Mouse (Mus musculus): ENCODE measurements around the gene Nfkbil1. TPM values are rescaled to one million over a fixed set of nuclear protein-coding genes. Genes with fewer than 3 reads are reported as not detected.
A peak's percentile ranks its signal among the peaks of the same experiment; 100 is the strongest.

Nfkbil1 gene
- 0.84 and 1.1 TPM in 2 replicates for total RNA-seq (2015; ENCODE audit: low replicate concordance)
- total RNA-seq (2017; ENCODE audit: low replicate concordance): 3.0 TPM in 1 of 2 replicates, not detected in the other

DNA sequence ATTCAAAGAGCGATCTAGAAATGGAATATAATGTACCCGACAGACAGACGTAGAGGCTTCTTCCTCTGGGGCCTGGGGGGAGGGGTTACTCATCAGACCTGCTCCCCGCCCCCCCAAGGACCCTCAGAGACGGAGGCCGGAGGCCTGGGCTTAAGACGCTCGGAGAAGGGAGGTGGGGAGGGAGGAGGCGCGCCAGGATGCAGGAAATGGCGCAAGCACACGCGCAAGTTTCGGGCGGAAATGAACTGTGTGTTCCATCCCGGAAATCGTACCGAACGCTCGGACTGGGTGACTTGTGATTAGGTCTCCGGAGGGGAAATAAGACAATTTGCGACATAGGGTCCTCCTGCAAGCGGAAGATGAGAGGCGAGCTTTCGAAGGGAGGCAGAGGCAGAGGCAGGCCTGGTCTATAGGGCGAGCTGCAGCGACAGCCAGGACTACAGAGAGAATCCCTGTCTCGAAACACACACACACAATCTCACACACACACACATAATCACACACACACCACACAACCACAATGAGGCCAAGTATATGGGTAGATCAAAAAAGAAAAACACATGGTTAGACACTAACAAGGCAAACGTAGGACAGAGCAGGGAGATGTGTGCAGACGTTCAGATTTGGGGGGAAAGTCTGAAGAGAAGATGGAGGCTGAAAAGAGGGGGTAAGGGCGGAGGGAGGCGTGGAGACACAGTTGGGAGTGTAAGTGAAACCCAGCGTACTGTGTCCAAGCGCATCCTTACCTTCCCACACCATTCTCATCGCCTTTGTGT lies at the start of gene Nfkbil1:
Nfkbil1 (minus strand) TSS at position 179 of the 776 bp plus-strand sequence.
- ATAC-seq (replicated peaks; ENCODE audit: low FRiP score, poor library complexity, severe bottlenecking): peak; percentile 70

GRCm38 (mm10) chr17:35280276-35280675 lies 44.7 kb upstream of the Nfkbil1 start:
- no peak for ATAC-seq (replicated peaks; ENCODE audit: low FRiP score, poor library complexity, severe bottlenecking)

GRCm38 (mm10) chr17:35278957-35279688 lies 43.5 kb upstream of the Nfkbil1 start:
- ATAC-seq (replicated peaks; ENCODE audit: low FRiP score, poor library complexity, severe bottlenecking): no peak

- ATAC-seq (replicated peaks; ENCODE audit: low FRiP score, poor library complexity, severe bottlenecking): no peak
Measured at GRCm38 (mm10) chr17:35278049-35278448, 42.5 kb upstream of the Nfkbil1 start.

DNA sequence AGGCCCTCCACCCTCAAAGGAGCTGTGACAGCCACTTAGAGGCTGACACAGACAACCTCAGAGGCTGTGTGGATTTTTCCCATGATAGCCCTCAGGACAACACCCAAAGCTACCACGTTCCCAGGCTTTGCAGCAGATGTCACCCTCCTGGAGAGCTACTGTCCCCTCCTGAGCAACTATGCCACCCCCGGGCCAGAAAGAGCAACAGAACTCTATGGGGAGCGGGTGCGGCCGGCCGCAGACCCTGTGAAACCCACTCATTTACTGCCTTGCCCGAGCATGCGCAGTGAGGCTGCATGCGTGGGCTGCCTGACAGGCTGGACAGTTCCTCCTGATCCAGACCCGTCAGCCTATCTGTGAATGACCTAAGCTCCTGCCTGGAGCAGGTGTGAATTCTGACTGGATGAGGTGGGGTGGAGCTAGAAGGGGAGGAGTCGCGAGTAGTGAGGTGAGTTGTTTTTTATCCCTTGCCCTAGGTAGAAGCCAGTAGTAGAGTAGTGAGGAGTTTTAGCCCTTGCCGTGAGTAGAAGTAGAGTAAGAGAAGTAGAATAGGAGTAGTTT lies 40.8 kb upstream of the Nfkbil1 start:
- no peak for ATAC-seq (replicated peaks; ENCODE audit: low FRiP score, poor library complexity, severe bottlenecking)

GRCm38 (mm10) chr17:35274770-35275169 lies 39.2 kb upstream of the Nfkbil1 start:
- ATAC-seq (replicated peaks; ENCODE audit: low FRiP score, poor library complexity, severe bottlenecking): peak; percentile 88

GRCm38 (mm10) chr17:35272249-35272648 lies 36.7 kb upstream of the Nfkbil1 start:
- no peak for ATAC-seq (replicated peaks; ENCODE audit: low FRiP score, poor library complexity, severe bottlenecking)

DNA sequence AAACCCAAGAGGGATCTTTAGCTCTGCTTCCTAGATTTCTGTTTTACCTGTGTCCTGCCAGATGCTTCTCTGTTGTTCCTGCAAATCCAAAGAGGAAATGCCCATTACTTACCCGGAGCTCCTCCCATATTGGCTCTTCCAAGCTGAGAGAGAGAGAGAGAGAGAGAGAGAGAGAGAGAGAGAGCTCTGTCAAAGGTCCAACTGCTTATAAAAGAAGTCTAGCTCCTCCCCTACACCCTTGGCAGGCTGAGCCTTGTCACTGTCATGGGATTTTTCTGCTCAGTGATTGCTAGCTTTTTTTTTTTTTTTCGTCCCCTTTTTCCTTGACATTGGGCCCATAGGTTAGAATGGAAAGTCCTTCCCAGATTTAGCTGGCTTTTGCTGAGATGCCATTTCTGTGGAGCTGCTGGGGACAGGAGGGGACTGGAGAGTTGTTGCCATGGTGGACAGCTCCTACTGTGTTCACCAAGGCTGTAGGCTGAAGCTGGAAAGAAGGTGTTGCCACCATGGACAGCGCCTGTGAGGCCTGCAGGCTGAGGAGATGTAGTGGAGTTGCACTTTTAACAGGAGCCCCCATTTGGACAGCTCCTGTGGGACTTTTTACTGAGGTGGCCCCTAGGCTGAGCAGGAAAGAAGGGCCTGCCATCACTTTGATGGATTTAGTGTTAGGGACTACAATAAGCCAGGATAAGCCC lies 34.2 kb upstream of the Nfkbil1 start:
- ATAC-seq (replicated peaks; ENCODE audit: low FRiP score, poor library complexity, severe bottlenecking): no peak

GRCm38 (mm10) chr17:35267399-35268086 lies 32.0 kb upstream of the Nfkbil1 start:
- no peak for ATAC-seq (replicated peaks; ENCODE audit: low FRiP score, poor library complexity, severe bottlenecking)

DNA sequence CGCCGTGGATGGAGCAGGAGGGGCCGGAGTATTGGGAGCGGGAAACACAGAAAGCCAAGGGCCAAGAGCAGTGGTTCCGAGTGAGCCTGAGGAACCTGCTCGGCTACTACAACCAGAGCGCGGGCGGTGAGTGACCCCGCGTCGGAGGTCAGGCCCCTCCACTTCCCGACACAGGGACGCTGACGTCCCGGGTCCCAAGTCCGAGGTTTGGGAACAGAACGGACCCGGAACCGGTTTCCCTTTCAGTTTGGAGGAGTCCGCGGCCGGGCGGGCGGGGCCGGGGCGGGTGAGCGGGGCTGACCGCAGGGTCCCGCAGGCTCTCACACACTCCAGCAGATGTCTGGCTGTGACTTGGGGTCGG lies 27.9 kb upstream of the Nfkbil1 start:
- ATAC-seq (replicated peaks; ENCODE audit: low FRiP score, poor library complexity, severe bottlenecking): no peak; the same call in 1 of the 2 replicates

DNA sequence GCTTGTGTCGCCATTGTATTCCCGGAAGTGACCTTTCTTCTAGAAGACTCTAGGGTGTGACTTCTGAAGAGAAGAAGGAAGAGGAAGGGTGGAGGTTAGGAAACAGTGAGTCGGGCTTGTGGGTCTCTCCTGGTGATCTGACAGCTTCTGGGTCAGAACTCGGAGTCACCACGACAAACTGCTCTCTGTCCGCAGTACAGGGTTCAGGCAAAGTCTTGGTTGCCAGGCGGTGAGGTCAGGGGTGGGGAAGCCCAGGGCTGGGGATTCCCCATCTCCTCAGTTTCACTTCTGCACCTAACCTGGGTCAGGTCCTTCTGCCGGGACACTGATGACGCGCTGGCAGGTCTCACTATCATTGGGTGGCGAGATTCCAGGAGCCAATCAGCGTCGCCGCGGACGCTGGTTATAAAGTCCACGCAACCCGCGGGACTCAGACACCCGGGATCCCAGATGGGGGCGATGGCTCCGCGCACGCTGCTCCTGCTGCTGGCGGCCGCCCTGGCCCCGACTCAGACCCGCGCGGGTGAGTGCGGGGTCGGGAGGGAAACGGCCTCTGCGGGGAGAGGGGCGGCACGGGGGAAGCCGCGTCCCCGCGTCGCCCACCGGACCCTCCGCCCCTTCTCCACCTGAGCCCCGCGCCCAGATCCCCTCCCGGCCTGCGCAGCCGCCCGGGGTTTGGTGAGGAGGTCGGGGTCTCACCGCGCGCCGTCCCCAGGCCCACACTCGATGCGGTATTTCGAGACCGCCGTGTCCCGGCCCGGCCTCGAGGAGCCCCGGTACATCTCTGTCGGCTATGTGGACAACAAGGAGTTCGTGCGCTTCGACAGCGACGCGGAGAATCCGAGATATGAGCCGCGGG lies 27.3 kb upstream of the Nfkbil1 start, which contains the start of gene H2-D1:
H2-D1 (plus strand) TSS at position 67 of the 859 bp plus-strand sequence.
- ATAC-seq (replicated peaks; ENCODE audit: low FRiP score, poor library complexity, severe bottlenecking): peak; percentile 94

DNA sequence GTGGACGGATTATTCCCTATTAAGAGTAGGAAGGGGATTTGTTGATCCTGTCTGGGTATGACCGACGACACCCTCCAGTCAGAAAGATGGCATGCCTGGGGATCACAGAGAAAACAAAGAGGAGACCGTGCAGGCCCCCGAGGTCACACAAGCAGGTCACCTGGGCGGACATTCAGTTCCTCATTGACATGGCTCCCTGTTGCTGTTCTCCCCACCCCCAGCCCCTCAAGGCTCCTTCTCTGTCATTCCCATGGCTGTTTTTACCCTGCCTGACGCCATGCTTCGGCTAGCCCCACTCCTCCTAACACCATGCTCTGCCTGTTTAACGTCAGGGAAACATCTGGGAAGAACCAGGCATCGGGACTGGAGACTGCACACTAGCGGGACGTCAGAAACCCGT lies 26.1 kb upstream of the Nfkbil1 start:
- no peak for ATAC-seq (replicated peaks; ENCODE audit: low FRiP score, poor library complexity, severe bottlenecking)

GRCm38 (mm10) chr17:35259621-35260020 lies 24.0 kb upstream of the Nfkbil1 start:
- no peak for ATAC-seq (replicated peaks; ENCODE audit: low FRiP score, poor library complexity, severe bottlenecking)

DNA sequence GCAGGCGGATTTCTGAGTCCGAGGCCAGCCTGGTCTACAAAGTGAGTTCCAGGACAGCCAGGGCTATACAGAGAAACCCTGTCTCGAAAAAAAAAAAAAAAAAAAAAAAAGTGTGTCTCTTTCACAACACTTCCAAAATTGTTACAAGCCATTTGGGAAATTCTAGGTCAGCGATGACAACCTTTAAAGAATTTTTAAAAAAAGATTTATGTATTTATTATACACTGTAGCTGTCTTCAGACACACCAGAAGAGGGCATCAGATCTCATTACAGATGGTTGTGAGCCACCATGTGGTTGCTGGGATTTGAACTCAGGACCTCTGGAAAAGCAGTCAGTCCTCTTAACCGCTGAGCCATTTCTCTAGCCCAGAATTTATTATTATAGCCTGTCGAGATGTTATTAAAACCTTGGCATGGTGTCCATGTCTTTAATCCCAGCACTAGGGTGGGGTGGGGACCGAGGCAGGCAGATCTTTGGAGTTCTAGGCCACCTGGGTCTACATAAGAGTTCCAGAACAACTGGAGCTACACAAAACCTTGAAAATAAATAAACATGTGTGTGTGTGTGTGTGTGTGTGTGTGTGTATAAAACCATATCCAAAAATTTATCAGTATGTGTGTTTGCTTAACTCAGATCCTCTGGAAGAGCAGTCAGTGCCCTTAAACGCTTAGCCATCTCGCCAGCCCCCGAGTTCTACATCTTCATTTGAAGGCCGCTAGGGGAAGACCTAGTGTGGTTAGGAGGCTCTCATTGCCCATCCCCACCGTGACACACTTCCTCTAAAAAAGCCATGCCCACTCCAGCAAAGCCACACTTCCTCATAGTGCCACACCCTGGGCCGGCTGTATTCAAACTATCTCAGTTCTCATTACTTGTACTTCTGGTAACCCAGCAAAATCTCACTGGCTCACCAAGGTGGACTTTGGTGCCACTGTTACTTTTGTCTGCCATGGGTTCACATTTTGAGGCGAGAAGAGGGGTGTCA lies 23.2 kb upstream of the Nfkbil1 start:
- no peak for ATAC-seq (replicated peaks; ENCODE audit: low FRiP score, poor library complexity, severe bottlenecking)

- peak; percentile 76 for ATAC-seq (replicated peaks; ENCODE audit: low FRiP score, poor library complexity, severe bottlenecking)
Measured at GRCm38 (mm10) chr17:35257824-35258491, 22.4 kb upstream of the Nfkbil1 start.

DNA sequence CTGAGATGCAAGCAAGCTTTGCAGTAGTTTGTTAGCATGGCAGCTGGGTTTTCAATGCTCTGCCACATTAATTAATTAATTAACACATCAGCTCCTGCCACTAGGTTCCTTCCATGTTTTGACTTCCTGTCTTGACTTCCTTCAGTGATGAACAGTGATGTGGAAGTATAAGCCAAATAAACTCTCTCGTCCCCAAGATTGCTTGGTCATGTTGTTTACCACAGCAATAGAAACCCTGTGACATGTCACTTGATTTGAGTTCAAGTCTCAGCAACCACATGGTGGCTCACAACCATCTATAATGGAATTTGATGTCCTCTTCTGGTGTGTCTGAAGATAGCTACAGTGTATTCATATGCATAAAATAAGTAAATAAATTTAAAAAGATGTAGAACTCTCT lies 21.8 kb upstream of the Nfkbil1 start:
- ATAC-seq (replicated peaks; ENCODE audit: low FRiP score, poor library complexity, severe bottlenecking): no peak

- no peak for ATAC-seq (replicated peaks; ENCODE audit: low FRiP score, poor library complexity, severe bottlenecking)
Measured at GRCm38 (mm10) chr17:35255704-35256103, 20.1 kb upstream of the Nfkbil1 start.
